Mouse (Mus musculus): ENCODE measurements around the gene Gbp9. TPM values are rescaled to one million over a fixed set of nuclear protein-coding genes. Genes with fewer than 3 reads are reported as not detected.
"Not testable (repeated sequence)": the region's sequence is repeated elsewhere in the genome, so short reads cannot be mapped to it uniquely, and the experiment has no call there.

Gbp9 gene
- 19.9 and 20.6 TPM in 2 replicates for polyA plus RNA-seq (2012; rRNA removed)

GRCm38 (mm10) chr5:105139409-105140088 lies at the start of gene Gbp9, which contains the start of the genes Gbp8 and Gbp4:
TSS of gene Gbp9 (minus strand) at chr5:105139539.
TSS of gene Gbp8 (minus strand) at chr5:105139540.
TSS of gene Gbp4 (minus strand) at chr5:105139586.
- peaks cover 19% of the 10 kb centered on the region for H3K4me1 ChIP-seq (replicated peaks; ENCODE audit: control insufficient read depth, insufficient read depth, low read length)
- WGBS: 0% methylated on average over 2 of the region's 2 CpGs

GRCm38 (mm10) chr5:105181446-105181845 lies 42.1 kb upstream of the Gbp9 start:
- H3K4me3 ChIP-seq (ENCODE audit: control insufficient read depth, insufficient read depth, low read length): no peak overlapping the region
- no peaks in the 10 kb centered on the region for H3K36me3 ChIP-seq (ENCODE audit: control insufficient read depth, insufficient read depth, low read length)
- no peaks in the 10 kb centered on the region for H3K27me3 ChIP-seq (ENCODE audit: control insufficient read depth, insufficient read depth, low read length)
- TF ChIP-seq POLR2A (IDR thresholded peaks at IDR 0.05; ENCODE audit: control insufficient read depth, extremely low read depth, insufficient read depth, low read length, poor library complexity) (no peak), CTCF (IDR thresholded peaks at IDR 0.05; ENCODE audit: borderline replicate concordance, control insufficient read depth, extremely low read depth, insufficient read depth, low read length, poor library complexity) (no peak)
- H3K27ac ChIP-seq (ENCODE audit: control insufficient read depth, insufficient read depth, low read length): no peak overlapping the region
- DNase-seq: no peak
- no peaks in the 10 kb centered on the region for H3K4me1 ChIP-seq (replicated peaks; ENCODE audit: control insufficient read depth, insufficient read depth, low read length)

More at GRCm38 (mm10) chr5:105139409-105140088, at the start of gene Gbp9, which contains the start of the genes Gbp8 and Gbp4:
- H3K27me3 ChIP-seq (ENCODE audit: control insufficient read depth, insufficient read depth, low read length): not testable (repeated sequence)
- TF ChIP-seq POLR2A (IDR thresholded peaks at IDR 0.05; ENCODE audit: control insufficient read depth, extremely low read depth, insufficient read depth, low read length, poor library complexity): peak; percentile 51; the same call in 1 of the 2 replicates
- peak; percentile 70 for DNase-seq
- H3K4me3 ChIP-seq (ENCODE audit: control insufficient read depth, insufficient read depth, low read length): peak within 1 kb of the TSS; percentile 63
- peak within 1 kb of the TSS; percentile 83 for H3K27ac ChIP-seq (ENCODE audit: control insufficient read depth, insufficient read depth, low read length)
- peaks cover 16% of the 10 kb centered on the region for H3K36me3 ChIP-seq (ENCODE audit: control insufficient read depth, insufficient read depth, low read length)

DNA sequence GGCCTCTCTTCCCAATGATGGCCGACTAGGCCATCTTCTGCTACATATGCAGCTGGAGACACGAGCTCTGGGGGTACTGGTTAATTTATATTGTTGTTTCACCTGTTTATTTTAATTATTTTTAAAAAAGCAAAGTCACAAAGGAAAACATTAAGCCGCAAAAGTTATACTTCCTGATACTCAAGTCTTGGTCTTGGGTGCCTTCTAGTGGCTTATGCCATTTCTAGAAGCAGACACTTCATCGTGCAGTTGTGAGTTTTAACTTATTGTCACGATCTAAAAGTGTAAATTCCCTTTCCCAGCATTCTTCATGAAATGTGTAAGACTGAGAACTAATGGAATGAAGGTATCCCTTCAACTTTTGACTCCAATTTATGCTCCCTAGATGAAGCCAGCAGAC lies 17.2 kb upstream of the Gbp9 start:
- no peak for DNase-seq
- Histone ChIP-seq H3K4me1 (replicated peaks; ENCODE audit: control insufficient read depth, insufficient read depth, low read length) (0 out of 2 replicates have a peak, but pooled peaks cover 2% of the 10 kb centered on the region), H3K27me3 (ENCODE audit: control insufficient read depth, insufficient read depth, low read length) (no peaks in the 10 kb centered on the region), H3K27ac (ENCODE audit: control insufficient read depth, insufficient read depth, low read length) (no peak overlapping the region), H3K36me3 (ENCODE audit: control insufficient read depth, insufficient read depth, low read length) (no peaks in the 10 kb centered on the region), H3K4me3 (ENCODE audit: control insufficient read depth, insufficient read depth, low read length) (no peak overlapping the region)
- 89% methylated on average over 5 of the region's 5 CpGs for WGBS
- TF ChIP-seq CTCF (IDR thresholded peaks at IDR 0.05; ENCODE audit: borderline replicate concordance, control insufficient read depth, extremely low read depth, insufficient read depth, low read length, poor library complexity) (no peak), POLR2A (IDR thresholded peaks at IDR 0.05; ENCODE audit: control insufficient read depth, extremely low read depth, insufficient read depth, low read length, poor library complexity) (no peak)

DNA sequence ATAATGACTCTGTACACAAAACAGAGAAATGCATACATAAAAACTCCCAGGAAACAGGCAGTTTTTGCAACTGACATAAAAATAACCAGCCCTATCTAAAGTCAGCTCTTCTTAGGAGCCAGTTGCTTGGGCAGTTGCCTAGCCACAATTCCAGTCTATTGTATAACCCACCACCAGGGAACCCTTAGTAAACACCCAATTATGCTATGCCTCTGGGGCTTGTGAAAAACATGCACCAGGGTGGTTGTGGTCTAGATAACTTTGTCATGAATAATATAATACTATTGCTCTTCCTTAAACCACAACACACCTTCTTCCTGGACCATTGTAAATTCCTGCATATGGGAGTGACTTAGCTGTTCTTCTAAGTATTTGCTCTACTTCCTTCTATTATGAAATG lies 14.7 kb upstream of the Gbp9 start:
- H3K36me3 ChIP-seq (ENCODE audit: control insufficient read depth, insufficient read depth, low read length): no peaks in the 10 kb centered on the region
- no peak overlapping the region for H3K27ac ChIP-seq (ENCODE audit: control insufficient read depth, insufficient read depth, low read length)
- H3K4me3 ChIP-seq (ENCODE audit: control insufficient read depth, insufficient read depth, low read length): no peak overlapping the region

DNA sequence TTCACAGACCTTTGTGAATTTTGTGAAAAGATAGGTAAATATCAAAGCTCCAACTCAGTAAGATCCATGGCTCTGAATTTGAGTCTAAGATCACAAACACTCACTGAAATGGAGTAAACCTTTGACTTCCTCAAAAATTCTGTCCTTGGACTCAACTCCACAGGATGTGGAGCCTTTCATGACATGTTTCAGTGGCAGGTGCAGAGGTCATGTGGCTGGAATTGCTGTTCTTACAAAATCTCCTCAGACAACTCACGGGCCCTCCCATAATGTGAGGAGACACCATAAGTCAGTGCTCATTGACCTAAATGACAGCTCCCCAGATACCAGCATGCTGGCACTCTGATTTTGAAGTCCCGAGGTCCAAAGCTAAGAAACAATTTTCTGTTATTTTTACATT lies 8.7 kb upstream of the Gbp9 start:
- H3K27ac ChIP-seq (ENCODE audit: control insufficient read depth, insufficient read depth, low read length); H3K27me3 ChIP-seq (ENCODE audit: control insufficient read depth, insufficient read depth, low read length); DNase-seq; H3K36me3 ChIP-seq (ENCODE audit: control insufficient read depth, insufficient read depth, low read length); H3K4me3 ChIP-seq (ENCODE audit: control insufficient read depth, insufficient read depth, low read length): not testable (repeated sequence)
- H3K4me1 ChIP-seq (replicated peaks; ENCODE audit: control insufficient read depth, insufficient read depth, low read length): peaks cover 24% of the 10 kb centered on the region
- WGBS: 53% methylated on average over 2 of the region's 2 CpGs

More for the DNA sequence above, 14.7 kb upstream of the Gbp9 start:
- no peak for DNase-seq
- Histone ChIP-seq H3K4me1 (replicated peaks; ENCODE audit: control insufficient read depth, insufficient read depth, low read length) (0 out of 2 replicates have a peak, but pooled peaks cover 2% of the 10 kb centered on the region), H3K27me3 (ENCODE audit: control insufficient read depth, insufficient read depth, low read length) (no peaks in the 10 kb centered on the region)
- TF ChIP-seq CTCF (IDR thresholded peaks at IDR 0.05; ENCODE audit: borderline replicate concordance, control insufficient read depth, extremely low read depth, insufficient read depth, low read length, poor library complexity) (no peak), POLR2A (IDR thresholded peaks at IDR 0.05; ENCODE audit: control insufficient read depth, extremely low read depth, insufficient read depth, low read length, poor library complexity) (no peak)

DNA sequence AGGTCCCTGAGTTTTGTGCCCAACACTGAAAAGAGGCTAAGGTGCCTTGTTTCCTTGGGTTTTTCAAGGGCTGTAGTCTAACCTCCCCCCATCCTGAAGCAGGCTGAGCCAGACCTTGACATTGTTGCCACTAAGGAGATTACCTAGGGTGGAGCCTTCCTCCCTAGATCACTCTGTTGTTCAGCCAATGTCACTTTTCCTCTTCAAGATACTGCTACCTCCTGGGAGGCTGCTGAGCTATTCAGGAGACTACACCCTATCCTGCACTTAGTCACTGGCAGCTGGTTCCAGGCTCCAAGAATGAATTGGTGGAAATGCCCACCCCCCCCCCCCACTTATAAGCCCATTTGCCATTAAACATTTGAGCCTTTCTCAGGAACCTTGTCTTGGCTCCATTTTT lies 7.1 kb upstream of the Gbp9 start:
- Histone ChIP-seq H3K27ac (ENCODE audit: control insufficient read depth, insufficient read depth, low read length) (peak overlapping the region; percentile 20; the same call in 1 of the 2 replicates), H3K4me1 (replicated peaks; ENCODE audit: control insufficient read depth, insufficient read depth, low read length) (peaks cover 31% of the 10 kb centered on the region), H3K27me3 (ENCODE audit: control insufficient read depth, insufficient read depth, low read length) (no peaks in the 10 kb centered on the region), H3K4me3 (ENCODE audit: control insufficient read depth, insufficient read depth, low read length) (no peak overlapping the region), H3K36me3 (ENCODE audit: control insufficient read depth, insufficient read depth, low read length) (no peaks in the 10 kb centered on the region)
- no peak for TF ChIP-seq POLR2A (IDR thresholded peaks at IDR 0.05; ENCODE audit: control insufficient read depth, extremely low read depth, insufficient read depth, low read length, poor library complexity)
- TF ChIP-seq CTCF (IDR thresholded peaks at IDR 0.05; ENCODE audit: borderline replicate concordance, control insufficient read depth, extremely low read depth, insufficient read depth, low read length, poor library complexity): no peak
- no peak for DNase-seq

DNA sequence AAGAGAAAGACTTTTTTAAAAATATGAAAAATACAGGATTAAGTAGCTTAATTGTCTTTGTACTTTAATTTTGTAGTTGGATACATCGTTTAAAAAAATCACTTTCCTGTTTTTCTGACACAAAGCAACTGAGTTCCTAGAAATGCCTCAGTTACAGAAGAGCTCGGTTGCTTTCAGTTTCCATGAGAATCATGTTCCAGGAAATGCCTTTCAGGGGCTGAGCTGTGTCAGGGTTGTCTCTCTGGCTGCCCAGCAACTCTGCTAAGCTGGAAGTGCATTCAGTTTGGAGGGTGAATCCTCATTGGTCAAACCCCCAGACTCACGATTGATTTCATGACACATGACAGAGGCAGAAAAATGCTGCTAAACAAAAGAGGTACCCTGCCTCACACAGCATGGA lies 6.4 kb upstream of the Gbp9 start:
- H3K4me3 ChIP-seq (ENCODE audit: control insufficient read depth, insufficient read depth, low read length); H3K36me3 ChIP-seq (ENCODE audit: control insufficient read depth, insufficient read depth, low read length); H3K27me3 ChIP-seq (ENCODE audit: control insufficient read depth, insufficient read depth, low read length); DNase-seq: not testable (repeated sequence)
- Histone ChIP-seq H3K4me1 (replicated peaks; ENCODE audit: control insufficient read depth, insufficient read depth, low read length) (peaks cover 34% of the 10 kb centered on the region), H3K27ac (ENCODE audit: control insufficient read depth, insufficient read depth, low read length) (peak overlapping the region; percentile 39)
- 5% methylated on average over 3 of the region's 3 CpGs for WGBS

DNA sequence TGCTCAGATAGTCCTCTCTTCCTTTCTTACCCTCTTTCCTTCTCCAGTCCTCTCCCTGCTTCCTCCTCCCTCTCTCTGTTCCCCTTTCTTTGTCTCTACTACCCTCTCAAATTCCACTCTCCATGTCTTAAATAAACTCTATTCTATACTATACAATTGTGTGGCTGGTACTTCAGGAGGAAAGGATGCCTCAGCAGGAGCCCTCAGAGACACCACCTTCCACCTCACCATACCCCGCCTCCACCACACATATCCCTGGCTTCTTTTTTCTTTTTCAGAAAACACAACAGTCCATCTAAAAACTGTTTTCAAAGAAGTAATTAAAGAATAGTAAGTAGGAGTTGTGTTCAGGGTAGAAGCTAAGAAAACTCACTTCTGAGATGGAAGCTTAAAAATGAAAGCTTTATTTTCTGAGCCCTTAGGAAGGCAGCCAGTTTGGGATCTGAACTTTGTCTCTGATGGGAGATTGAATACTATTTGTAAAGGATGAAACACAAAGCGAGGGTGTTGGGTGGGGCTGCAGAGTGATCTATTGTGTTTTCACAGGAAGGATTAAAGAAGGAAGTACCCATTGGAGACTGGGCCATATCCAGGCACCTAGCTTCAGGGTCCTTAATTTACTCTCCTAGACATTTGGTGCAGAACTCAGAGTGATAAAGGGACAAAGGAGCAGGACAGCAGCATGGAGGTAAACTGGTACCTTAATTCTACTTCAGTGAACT lies 911 bp upstream of the Gbp9 start:
- WGBS: 70% methylated on average over 2 of the region's 2 CpGs
- peak overlapping the region; percentile 59 for H3K27ac ChIP-seq (ENCODE audit: control insufficient read depth, insufficient read depth, low read length)

More for the DNA sequence above, 911 bp upstream of the Gbp9 start:
- DNase-seq; H3K4me3 ChIP-seq (ENCODE audit: control insufficient read depth, insufficient read depth, low read length); H3K27me3 ChIP-seq (ENCODE audit: control insufficient read depth, insufficient read depth, low read length); H3K36me3 ChIP-seq (ENCODE audit: control insufficient read depth, insufficient read depth, low read length): not testable (repeated sequence)
- H3K4me1 ChIP-seq (replicated peaks; ENCODE audit: control insufficient read depth, insufficient read depth, low read length): peaks cover 20% of the 10 kb centered on the region
